Mouse (Mus musculus) embryo, embryonic 11 days (tissue): Measurements from ENCODE around the gene Anpep.

Source experiments
- DNase-seq: peaks from one replicate; pipeline ENCODE4 v3.0.0-alpha.2; 2015

Anpep gene

DNA sequence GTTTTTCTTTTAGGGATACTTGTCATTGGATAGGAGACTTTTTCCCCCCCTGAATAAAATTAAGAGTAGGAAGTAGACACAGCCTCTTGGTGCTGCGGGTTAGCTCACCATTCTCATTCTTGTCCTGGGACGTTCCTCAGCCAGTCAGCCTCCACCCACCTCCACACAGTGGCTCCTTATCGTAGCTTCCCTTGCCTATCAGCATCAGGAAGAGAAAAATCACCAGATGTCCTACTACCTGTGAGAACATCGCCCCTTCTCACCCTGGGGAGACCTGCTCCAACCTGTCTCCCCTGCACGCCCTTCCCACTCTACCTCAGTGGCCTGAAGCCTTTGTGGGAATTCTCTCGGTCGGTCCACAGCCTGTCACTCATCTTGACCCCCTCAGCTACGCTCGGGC, at the start of gene Anpep:
Anpep (minus strand) TSS at position 249 of the 400 bp plus-strand sequence.
- DNase-seq: no peak

- DNase-seq: no peak
Observed at GRCm38 (mm10) chr7:79907356-79907755, 46.5 kb upstream of the Anpep start.

DNA sequence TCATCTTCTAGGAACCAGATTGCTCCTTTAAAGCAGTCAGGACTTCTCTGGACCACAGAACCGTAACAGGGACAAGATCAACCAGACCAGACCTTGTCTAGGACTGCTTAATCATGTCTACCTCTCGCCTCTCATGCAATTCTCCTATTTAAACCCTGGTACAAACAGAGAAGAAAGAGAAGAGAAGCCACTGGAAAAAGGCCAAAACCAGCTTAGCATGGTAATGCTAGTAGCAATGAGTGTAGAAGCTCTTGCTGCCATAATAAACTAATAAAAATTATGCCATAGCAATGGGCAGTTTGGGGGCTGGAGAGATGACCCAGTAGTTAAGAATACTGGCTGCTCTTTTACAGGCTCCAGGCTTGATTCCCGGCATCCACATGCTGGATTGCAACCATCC, 46.1 kb upstream of the Anpep start:
- DNase-seq: no peak

DNA sequence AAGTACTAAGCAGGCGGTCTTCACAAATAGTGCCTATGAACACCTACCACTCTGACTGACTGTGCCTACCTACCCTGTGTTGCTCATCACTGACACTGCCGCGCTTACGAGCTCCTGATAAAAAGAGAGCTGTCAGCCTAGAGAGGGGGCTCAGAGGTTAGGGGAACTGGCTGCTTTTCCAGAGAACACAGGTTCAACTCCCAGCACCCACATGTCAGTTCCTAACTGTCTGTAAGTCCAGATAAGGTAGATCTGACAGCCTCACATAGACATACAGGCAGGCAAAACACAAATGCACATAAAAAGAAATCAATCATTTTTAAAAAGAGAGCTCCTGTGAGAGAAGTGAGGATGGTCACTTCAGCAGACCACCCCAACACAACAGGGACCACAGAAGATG, 44.3 kb upstream of the Anpep start:
- DNase-seq: no peak

DNA sequence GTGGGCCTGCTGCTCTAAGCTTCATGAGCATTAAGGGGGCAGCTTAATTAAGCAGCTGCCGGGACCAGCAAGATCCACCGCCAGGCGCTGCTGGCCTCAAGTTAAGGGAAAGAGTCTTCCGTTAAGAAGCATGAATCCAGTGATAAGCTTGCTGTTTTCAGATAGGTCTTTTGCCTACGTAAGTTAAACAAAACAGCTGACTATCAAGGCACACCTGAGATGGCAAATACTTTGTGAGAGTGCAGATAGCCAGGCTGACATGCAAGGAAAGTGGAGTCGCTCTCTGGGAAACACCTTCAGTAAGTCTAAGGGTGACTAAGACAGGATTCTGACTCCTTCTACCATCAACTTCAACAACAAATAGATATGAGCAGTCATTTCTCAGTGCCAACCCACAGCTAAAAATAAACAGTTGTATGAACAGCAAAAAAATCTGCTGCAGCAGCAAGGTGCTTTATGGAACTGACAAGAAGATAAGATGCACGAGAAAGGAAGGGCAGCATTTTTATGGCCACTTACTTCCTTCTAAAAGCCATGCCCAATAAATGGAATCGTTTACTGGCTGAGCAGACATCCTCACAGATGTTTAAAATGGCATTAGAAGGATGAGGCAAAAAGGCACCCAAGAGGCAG, 42.4 kb upstream of the Anpep start:
- DNase-seq: no peak

DNA sequence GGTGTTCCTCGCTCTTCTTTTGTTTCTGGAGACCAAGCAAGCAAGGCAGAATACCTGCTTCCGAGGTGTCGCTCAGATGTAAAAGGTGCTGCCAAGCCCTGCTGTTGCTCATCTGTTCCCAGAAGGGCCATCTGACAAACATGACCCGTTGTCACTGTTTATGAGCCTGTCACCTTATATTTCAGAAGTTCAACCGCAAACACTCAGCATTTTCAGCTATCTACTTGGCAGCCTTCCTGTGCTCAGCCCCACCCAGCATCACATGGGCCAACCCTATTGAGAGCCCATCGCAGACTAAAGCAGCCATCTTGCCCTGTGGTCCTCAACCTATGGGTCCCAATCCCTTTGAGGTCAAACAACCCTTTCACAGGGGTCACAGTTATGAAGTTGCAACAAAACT, 39.9 kb upstream of the Anpep start:
- DNase-seq: no peak

DNA sequence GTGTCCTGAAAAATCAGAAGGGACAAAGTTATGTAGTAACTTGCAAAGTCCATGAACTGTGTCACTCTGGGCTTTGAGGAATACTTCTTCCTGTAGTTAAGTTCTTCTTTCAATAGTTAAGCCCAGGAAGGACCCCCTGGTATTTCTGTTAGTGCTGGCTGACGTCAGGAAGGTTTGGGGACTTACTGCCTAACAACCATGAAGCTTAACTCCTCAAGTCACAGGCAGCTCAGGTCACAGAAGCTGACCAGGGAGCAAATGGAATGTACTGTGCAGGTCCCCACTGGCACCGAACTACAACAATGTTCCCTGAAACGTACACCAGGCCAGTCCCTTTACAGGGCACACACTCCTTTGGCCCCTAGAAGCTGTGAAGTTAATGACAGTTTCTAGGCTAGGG, 34.4 kb upstream of the Anpep start:
- no peak for DNase-seq

GRCm38 (mm10) chr7:79894790-79895189, 33.9 kb upstream of the Anpep start:
- DNase-seq: no peak

DNA sequence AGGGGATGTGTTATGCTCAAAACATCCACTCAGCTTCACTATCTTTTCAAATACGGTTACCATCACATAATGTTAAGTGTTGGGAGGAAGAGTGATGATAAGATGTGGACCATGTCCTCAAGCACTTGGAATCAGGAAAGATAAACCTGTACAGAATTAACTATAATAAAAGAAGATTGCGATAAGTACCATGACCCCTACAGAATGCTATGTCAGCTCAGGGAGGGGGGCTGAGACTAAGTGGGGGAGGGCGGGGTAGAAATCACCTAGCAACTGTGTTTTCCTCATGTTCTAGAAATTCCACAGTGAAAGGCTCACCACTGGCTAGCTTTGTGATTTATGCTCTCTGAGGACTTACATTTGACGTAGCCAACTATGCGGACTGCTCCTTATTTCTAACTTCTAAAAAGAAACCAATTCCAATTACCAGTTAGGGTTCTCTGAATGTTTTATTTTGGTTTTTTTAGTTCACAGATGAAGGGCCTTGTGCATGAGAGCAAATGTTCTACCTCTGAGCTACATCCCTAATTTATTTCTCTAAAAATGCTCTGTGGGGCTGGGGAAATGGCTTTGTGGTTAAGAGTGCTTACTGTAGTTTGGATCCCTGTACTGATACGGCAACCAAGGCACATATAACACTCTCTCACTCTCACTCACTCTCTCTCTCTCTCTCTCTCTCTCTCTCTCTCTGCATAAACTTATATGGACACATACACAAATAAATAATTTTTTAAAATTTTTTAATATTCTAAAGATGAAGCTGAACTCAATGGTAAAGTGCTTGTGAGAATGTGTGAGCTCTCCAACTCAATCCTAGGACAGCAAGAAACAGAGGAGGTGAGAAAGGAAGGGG, 31.9 kb upstream of the Anpep start:
- DNase-seq: no peak

- no peak for DNase-seq
Observed at GRCm38 (mm10) chr7:79890436-79891221, 29.8 kb upstream of the Anpep start.

- DNase-seq: no peak
Observed at GRCm38 (mm10) chr7:79888603-79889002, 27.7 kb upstream of the Anpep start.

- no peak for DNase-seq
Observed at GRCm38 (mm10) chr7:79883613-79884334, 22.9 kb upstream of the Anpep start.

GRCm38 (mm10) chr7:79881901-79882300, 21.0 kb upstream of the Anpep start:
- DNase-seq: no peak

DNA sequence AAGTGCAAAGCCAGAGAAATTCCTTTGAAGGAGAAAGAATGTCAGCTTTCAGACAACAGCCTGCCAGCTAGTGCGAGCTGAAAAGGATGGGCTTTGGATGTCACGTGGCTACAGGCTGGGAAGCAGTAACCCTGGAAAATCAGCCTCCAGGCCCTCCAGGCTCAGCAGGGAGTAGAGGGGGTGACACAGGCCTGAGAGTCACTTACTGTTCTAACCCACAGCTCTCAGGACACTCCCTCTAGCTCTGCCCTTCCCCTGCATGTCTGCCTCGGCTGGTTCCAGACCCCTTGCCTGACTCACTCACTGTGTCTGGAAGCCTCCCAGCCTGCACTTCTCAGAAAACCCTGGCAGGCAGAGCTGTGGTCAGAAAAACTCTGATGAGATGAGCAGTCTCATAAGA, 20.1 kb upstream of the Anpep start:
- DNase-seq: no peak

DNA sequence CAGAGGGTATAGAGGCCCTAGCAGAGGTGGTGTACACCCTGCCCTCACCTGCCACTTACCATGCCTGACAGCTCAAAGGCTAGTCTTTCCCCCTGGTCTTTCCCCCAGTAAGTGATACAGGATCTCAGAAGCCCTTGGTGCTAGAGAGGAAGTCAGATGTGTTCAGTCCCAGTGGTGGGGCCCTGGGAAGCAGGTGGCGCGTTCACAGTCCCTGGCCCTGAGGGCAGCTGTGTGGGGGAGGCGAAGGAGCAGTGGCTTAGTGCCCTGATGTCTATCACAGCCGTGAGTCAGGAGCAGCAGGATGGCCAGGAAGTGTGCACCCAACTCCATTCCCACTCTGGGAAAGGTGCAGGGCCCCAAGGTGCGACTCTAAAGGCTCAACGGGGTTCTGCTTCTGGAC, 19.2 kb upstream of the Anpep start:
- no peak for DNase-seq

DNA sequence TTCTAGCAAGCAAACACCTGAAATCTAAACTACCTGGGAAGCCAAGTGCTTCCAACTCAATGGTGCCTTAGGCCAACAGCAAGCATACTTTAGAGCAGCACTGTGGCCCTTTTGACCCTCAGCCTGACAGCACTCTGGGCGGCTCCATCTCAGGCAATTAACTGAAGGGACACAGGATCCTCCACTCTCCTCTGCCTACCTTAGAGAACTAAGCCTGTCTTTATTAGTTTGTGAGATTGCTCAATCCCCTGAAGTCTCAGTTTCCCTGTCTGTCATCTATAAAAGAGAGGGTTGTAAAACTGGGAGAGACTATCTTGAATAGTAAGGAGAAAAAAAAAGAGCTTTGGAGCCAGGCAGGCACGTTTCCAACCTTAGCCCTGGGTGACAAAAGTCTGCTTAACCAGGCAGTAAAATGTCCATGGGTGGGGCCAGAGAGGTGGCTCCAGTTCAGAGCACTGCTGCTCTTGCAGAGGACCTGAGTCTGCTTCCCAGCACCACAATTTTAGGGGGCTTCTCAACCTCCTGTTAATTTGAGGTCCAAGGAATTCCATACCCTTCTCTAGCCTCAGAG, 17.7 kb upstream of the Anpep start:
- DNase-seq: no peak

GRCm38 (mm10) chr7:79873407-79873806, 12.5 kb upstream of the Anpep start:
- no peak for DNase-seq

DNA sequence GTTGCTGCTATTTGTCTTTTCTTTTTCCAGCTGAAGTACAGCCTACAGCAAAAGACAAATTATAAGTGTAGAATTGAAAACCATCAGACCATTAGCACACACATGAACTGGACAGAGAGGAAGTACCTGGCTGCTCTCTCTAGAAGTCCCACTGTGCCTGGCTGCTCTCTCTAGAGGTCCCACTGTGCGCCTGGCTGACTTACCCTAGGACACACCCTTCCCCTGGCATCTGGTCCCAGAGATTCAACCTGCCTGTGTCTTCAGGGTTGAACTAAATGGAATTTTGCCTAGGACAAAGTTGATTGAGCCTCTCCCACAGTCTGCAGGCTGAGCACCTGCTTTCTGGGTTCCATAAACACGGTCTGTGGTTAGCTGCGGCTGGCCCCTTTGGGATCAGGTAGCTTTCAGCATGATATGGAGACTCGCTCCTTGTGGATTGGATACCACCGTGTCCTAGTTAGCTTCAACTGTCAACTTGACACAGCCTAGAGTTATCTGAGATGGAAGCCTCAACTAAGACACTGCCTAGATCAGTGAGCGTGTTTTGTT, 11.0 kb upstream of the Anpep start:
- DNase-seq: no peak

DNA sequence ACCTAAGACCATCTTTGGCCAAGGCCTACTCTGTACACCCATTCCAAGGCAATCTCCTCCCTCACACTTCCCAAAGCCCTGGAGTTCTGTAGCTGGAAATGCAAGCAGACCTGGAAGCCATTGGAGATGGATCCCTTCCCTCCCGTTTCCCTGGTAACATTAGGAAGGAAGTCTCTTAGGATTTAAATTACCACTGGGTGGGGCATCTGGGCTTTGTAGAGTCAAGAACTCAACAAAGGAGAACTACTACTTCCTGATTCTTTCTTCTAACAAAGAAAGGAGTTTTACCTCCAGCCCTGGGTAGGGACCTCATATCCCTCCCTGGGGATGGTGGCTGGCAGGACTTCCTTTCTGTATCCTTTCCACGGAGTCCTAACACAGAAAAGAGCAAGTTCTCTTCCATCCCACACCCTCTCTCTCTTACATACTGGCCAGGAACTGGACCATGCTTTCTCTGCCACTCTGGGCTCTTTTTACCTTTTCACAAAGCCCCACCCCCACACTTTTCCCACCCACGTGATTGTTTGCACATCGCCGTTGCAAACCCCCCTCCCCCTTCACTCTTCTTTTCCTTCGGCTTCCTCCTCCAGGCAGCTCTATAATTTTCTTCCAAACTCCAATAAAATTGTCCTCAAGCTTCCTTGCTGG, 8.3 kb upstream of the Anpep start:
- DNase-seq: no peak

GRCm38 (mm10) chr7:79868475-79868874, 7.6 kb upstream of the Anpep start:
- no peak for DNase-seq

- DNase-seq: no peak
Observed at GRCm38 (mm10) chr7:79867861-79868260, 7.0 kb upstream of the Anpep start.
